Mouse (Mus musculus) liver, postnatal 0 days (tissue): ENCODE data around the gene Sec24d.

Experiments
- CTCF ChIP-seq: sonication (generic); IDR thresholded peaks from 2 replicates; pipeline ENCODE4 v1.5.1; 2016; ENCODE audit warnings: antibody characterized with exemption, low read depth
- EP300 ChIP-seq: IDR thresholded peaks from 2 replicates; pipeline ENCODE4 v1.6.1; 2016; ENCODE audit warnings: antibody characterized with exemption, low read depth, mild to moderate bottlenecking

DNA sequence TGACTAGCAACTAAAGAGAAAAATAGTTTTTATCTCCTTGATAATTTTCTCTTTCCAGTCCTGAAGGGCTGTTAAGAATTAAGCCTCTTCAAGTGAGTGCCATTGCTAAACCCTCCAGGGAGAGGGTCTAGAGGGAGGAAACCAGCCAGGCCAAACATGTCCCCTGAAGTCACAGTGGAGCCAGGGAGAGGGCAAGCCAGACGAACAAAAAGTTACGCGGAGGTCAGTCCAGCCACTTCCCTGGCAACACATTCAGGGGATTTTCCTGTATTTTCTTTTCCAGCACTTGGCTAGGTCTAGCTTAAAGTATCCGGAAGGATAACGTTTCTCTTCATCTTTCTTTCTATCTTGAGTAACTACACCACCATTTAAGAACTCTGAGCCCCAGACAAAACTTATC, 22.9 kb upstream of the Sec24d start:
- TF ChIP-seq CTCF (no peak), EP300 (no peak)
